9 mouse cellular contexts compared by ENCODE assay signal in the genomic region with DNA sequence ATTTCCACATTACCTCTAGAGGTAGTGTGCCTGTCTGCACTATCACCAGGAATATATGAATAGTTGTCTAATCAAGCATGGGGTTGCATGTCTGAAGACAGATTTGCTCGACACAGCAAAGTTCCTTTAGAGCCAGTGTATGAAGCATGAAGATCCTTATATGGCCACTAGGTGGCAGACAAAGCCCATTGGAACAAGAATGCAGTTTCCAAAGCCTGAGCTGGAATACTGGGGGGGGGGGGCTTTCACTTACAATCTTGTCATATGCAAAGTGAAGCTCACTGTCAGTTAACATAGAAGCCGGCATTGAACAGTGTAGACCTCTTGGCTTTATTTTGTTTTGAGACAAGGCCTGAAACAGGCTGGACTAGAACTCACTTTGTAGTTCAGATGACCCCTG. TPM values are rescaled to one million over a fixed set of nuclear protein-coding genes. Genes with fewer than 3 reads are reported as not detected.
DNase-seq lines count a peak whose midpoint lies in the region; ATAC-seq and TF ChIP-seq lines count a peak whose summit lies in the region.
"Had no signal": no experiment of that assay in that cellular context is flagged by ENCODE, and none has a peak within 500 bp of the region (broad histone marks: within the 10 kb centered on the region; RNA-seq: fewer than 3 reads in every experiment).

No protein-coding gene starts in this region.

- H3K27me3 ChIP-seq in heart, embryonic 10.5 days (ENCODE audit: insufficient read depth, poor library complexity, severe bottlenecking), result no peaks in the 10 kb centered on the region

- no peaks in the 10 kb centered on the region for H3K9me3 ChIP-seq in heart, embryonic 10.5 days

- H3K4me1 ChIP-seq in heart, embryonic 10.5 days, result peaks cover 12% of the 10 kb centered on the region

- peak; percentile 78 for TF ChIP-seq CTCF in gastrocnemius, adult 2 months (IDR thresholded peaks at IDR 0.05)

- ATAC-seq in megakaryocyte progenitor cell, adult 5-6 weeks (replicated peaks; ENCODE audit: poor library complexity), result peak; percentile 56

- WGBS in heart, embryonic 10.5 days, result 8% methylated on average over 2 of the region's 2 CpGs

- peak overlapping the region; percentile 67 for H3K4me3 ChIP-seq in gastrocnemius, adult 2 months
- peak overlapping the region; percentile 40 for H3K4me3 ChIP-seq in heart, embryonic 10.5 days

- DNase-seq in gastrocnemius, adult 2 months, result no peak
- DNase-seq in gastrocnemius, postnatal 10 days, result no peak
- peak; percentile 71 for DNase-seq in CD4-positive, CD25-positive, alpha-beta regulatory T cell, adult 2 months (ENCODE audit: low read depth, low spot score)
- peak; percentile 18 to 33 for DNase-seq in cerebellum, adult 18-20 months
- DNase-seq in heart, embryonic 10.5 days (ENCODE audit: low spot score), result no peak
- peak; percentile 36 to 63 for DNase-seq in kidney, postnatal 4 days
- DNase-seq in skeletal muscle tissue, adult 2 months (ENCODE audit: low read depth, low spot score), result peak; percentile 71

- intact Hi-C loops in gastrocnemius, adult 2 months (cut with DNase I), result loop anchor here (1.0 to 10.0 kb wide), 3 partner anchors 23 to 607 kb away; no protein-coding TSS in a partner anchor

- peak overlapping the region; percentile 91 for H3K27ac ChIP-seq in gastrocnemius, adult 2 months
- H3K27ac ChIP-seq in heart, embryonic 10.5 days, result peak overlapping the region; percentile 71

- no peaks in the 10 kb centered on the region for H3K36me3 ChIP-seq in heart, embryonic 10.5 days

RNA-seq across cellular contexts. Expression of a gene that starts 5.5 kb away (rescaled TPM):
- under 1 TPM in 1 of 2 experiments, not detected in 1; 0.36 TPM for total RNA-seq in gastrocnemius, adult 2 months (2021)
- under 1 TPM; 0.35 to 0.54 TPM for total RNA-seq in gastrocnemius, postnatal 10 days (2021)
- not detected in 2 replicates for polyA plus RNA-seq in heart, embryonic 10.5 days (2016; fragmentation: Nextera tagmentation; extraction: Ambion mirVana)
- total RNA-seq in megakaryocyte progenitor cell, adult 5-6 weeks (2015), result 0.22 and 0.37 TPM in 2 replicates
- 1.1 and 2.0 TPM in 2 replicates for total RNA-seq in megakaryocyte progenitor cell, adult 5-6 weeks (2017)
- total RNA-seq: layer of hippocampus, postnatal 36 days had no signal

RNA-seq across cellular contexts. Expression of a gene that starts 19.5 kb away (rescaled TPM):
- not detected for total RNA-seq in gastrocnemius, adult 2 months (2021)
- not detected for total RNA-seq in gastrocnemius, postnatal 10 days (2021)
- 1.4 and 1.8 TPM in 2 replicates for polyA plus RNA-seq in heart, embryonic 10.5 days (2016; fragmentation: Nextera tagmentation; extraction: Ambion mirVana)
- total RNA-seq in megakaryocyte progenitor cell, adult 5-6 weeks (2015), result not detected in 2 replicates
- total RNA-seq in megakaryocyte progenitor cell, adult 5-6 weeks (2017), result 0.07 TPM in 1 of 2 replicates, not detected in the other
- total RNA-seq: layer of hippocampus, postnatal 36 days had no signal

RNA-seq across cellular contexts. Expression of a gene that starts 37.5 kb away (rescaled TPM):
- total RNA-seq in gastrocnemius, adult 2 months (2021), result 10 to 100 TPM; 28.1 to 29.3 TPM
- total RNA-seq in gastrocnemius, postnatal 10 days (2021), result 10 to 100 TPM; 34.9 to 40.9 TPM
- polyA plus RNA-seq in heart, embryonic 10.5 days (2016; fragmentation: Nextera tagmentation; extraction: Ambion mirVana), result 56.0 and 66.0 TPM in 2 replicates
- total RNA-seq in megakaryocyte progenitor cell, adult 5-6 weeks (2015), result 27.6 and 29.6 TPM in 2 replicates
- 146 and 199 TPM in 2 replicates for total RNA-seq in megakaryocyte progenitor cell, adult 5-6 weeks (2017)

Comparison
In these comparisons a context has a peak if more than half of its experiments do, and no peak if none do; other contexts are left out.
1. DNase-seq: peak in CD4-positive, CD25-positive, alpha-beta regulatory T cell, adult 2 months (single experiment), cerebellum, adult 18-20 months (2 of 2), kidney, postnatal 4 days (2 of 2) and skeletal muscle tissue, adult 2 months (single experiment); none in gastrocnemius, adult 2 months (single experiment), gastrocnemius, postnatal 10 days (single experiment) and heart, embryonic 10.5 days (single experiment).